Mouse (Mus musculus): Measurements from ENCODE around the gene Isg20. TPM values are rescaled to one million over a fixed set of nuclear protein-coding genes. Genes with fewer than 3 reads are reported as not detected.

Gene Isg20
- total and polyA plus RNA-seq, 3 experiments: 6.9 to 44.2 (median 19.9) TPM

- peak; percentile 69 for DNase-seq (ENCODE audit: extremely low read depth)
- no peaks in the 10 kb centered on the region for H3K79me2 ChIP-seq (replicated peaks; ENCODE audit: control insufficient read depth, extremely low read depth, insufficient read depth, poor library complexity, severe bottlenecking)
- H3K4me2 ChIP-seq (ENCODE audit: insufficient read depth, low read depth, poor library complexity, severe bottlenecking): peak overlapping the region; percentile 70
- peak overlapping the region; percentile 42 to 54 (median 53) for H3K4me3 ChIP-seq (replicated peaks in 1 of 3; ENCODE audit: low read depth in 2 of 3, low read length in 2 of 3, poor library complexity in 1 of 3)
- peak; percentile 41; the same call in 1 of the 2 replicates for TF ChIP-seq MEF2A (IDR thresholded peaks at IDR 0.05; ENCODE audit: borderline replicate concordance, low read depth, low read length)
- no peak for TF ChIP-seq ZC3H11A (IDR thresholded peaks at IDR 0.05; ENCODE audit: low read depth, low read length)
- no peak for TF ChIP-seq CHD1 (IDR thresholded peaks at IDR 0.05; ENCODE audit: low read depth, low read length)
- TF ChIP-seq ZNF384 (IDR thresholded peaks at IDR 0.05; ENCODE audit: low read depth, low read length): no peak
- no peak for TF ChIP-seq NRF1 (IDR thresholded peaks at IDR 0.05; ENCODE audit: low read depth, low read length)
- TF ChIP-seq MYC (IDR thresholded peaks at IDR 0.05; ENCODE audit: low read depth, low read length): no peak
- peak; percentile 66; the same call in 1 of the 2 replicates for TF ChIP-seq SIN3A (IDR thresholded peaks at IDR 0.05; ENCODE audit: low read length)
- peak; percentile 90 for TF ChIP-seq IRF4 (IDR thresholded peaks at IDR 0.05; ENCODE audit: low read depth, low read length)
- TF ChIP-seq POLR2AphosphoS2 (IDR thresholded peaks at IDR 0.05; ENCODE audit: low read depth, low read length): no peak
- peak; percentile 37; the same call in 1 of the 2 replicates for TF ChIP-seq NELFE (IDR thresholded peaks at IDR 0.05; ENCODE audit: low read depth, low read length)
- TF ChIP-seq BHLHE40 (IDR thresholded peaks at IDR 0.05; ENCODE audit: low read depth, low read length): peak; percentile 45
- TF ChIP-seq MXI1 (IDR thresholded peaks at IDR 0.05; ENCODE audit: low read depth, low read length): peak; percentile 24; the same call in 1 of the 2 replicates
- no peak for TF ChIP-seq PAX5 (IDR thresholded peaks at IDR 0.05; ENCODE audit: low read length)
- TF ChIP-seq MAFK (IDR thresholded peaks at IDR 0.05; ENCODE audit: insufficient replicate concordance, low read length): no peak
- TF ChIP-seq SMC3 (IDR thresholded peaks at IDR 0.05; ENCODE audit: low read depth, low read length): no peak
- peak; percentile 51; the same call in 1 of the 2 replicates for TF ChIP-seq ELF1 (IDR thresholded peaks at IDR 0.05; ENCODE audit: low read depth, low read length)
- TF ChIP-seq USF1 (IDR thresholded peaks at IDR 0.05; ENCODE audit: low read depth, low read length): no peak
- TF ChIP-seq E2F4 (IDR thresholded peaks at IDR 0.05; ENCODE audit: insufficient replicate concordance, low read depth, low read length): no peak
- peak; percentile 83 for TF ChIP-seq MAZ (IDR thresholded peaks at IDR 0.05; ENCODE audit: low read depth, low read length)
- no peak for TF ChIP-seq RAD21 (IDR thresholded peaks at IDR 0.05; ENCODE audit: low read depth, low read length)
- no peak for TF ChIP-seq USF2 (conservative IDR thresholded peaks at IDR 0.05; ENCODE audit: low read depth, low read length)
- peak; percentile 56; the same call in 1 of the 2 replicates for TF ChIP-seq TCF12 (IDR thresholded peaks at IDR 0.05; ENCODE audit: low read depth, low read length)
- no peak for TF ChIP-seq HCFC1 (IDR thresholded peaks at IDR 0.05; ENCODE audit: low read depth, low read length)
- 0 out of 2 replicates have a peak, but pooled peaks have one; percentile 13 for TF ChIP-seq JUND (conservative IDR thresholded peaks at IDR 0.05; ENCODE audit: low read depth, low read length)
- TF ChIP-seq KAT2A (IDR thresholded peaks at IDR 0.05; ENCODE audit: insufficient replicate concordance, low read length): no peak
- peak; percentile 67; the same call in 1 of the 2 replicates for TF ChIP-seq EP300 (IDR thresholded peaks at IDR 0.05; ENCODE audit: low read length)
- no peak for TF ChIP-seq GABPA (IDR thresholded peaks at IDR 0.05; ENCODE audit: insufficient replicate concordance, low read depth, low read length)
- no peak for TF ChIP-seq CTCF (conservative IDR thresholded peaks at IDR 0.05 in 1 of 2, IDR thresholded peaks at IDR 0.05 in 1 of 2; ENCODE audit: low read depth in 2 of 2, low read length in 2 of 2)
- no peak for TF ChIP-seq ZKSCAN1 (IDR thresholded peaks at IDR 0.05; ENCODE audit: borderline replicate concordance, low read depth, low read length)
- TF ChIP-seq TBP (conservative IDR thresholded peaks at IDR 0.05; ENCODE audit: low read depth, low read length): no peak
- TF ChIP-seq ZMIZ1 (IDR thresholded peaks at IDR 0.05; ENCODE audit: low read depth, low read length): no peak
- TF ChIP-seq UBTF (IDR thresholded peaks at IDR 0.05; ENCODE audit: low read depth, low read length): no peak
- TF ChIP-seq ETS1 (conservative IDR thresholded peaks at IDR 0.05; ENCODE audit: low read depth, low read length): peak; percentile 73
- TF ChIP-seq JUN (IDR thresholded peaks at IDR 0.05; ENCODE audit: insufficient read depth, low read depth, low read length): peak; percentile 35; the same call in 1 of the 2 replicates
- TF ChIP-seq POLR2A (IDR thresholded peaks at IDR 0.05; ENCODE audit: low read depth, low read length): 0 out of 2 replicates have a peak, but pooled peaks have one; percentile 12
- no peak; the same call in 1 of the 2 replicates for TF ChIP-seq RCOR1 (conservative IDR thresholded peaks at IDR 0.05; ENCODE audit: low read depth, low read length)
- peak; percentile 68; the same call in 1 of the 2 replicates for TF ChIP-seq CHD2 (IDR thresholded peaks at IDR 0.05; ENCODE audit: low read length)
- no peak for TF ChIP-seq MAX (IDR thresholded peaks at IDR 0.05; ENCODE audit: low read length)
- dilution Hi-C loops (cut with MboI; ENCODE audit: extremely low pct_ligation_motif_present, extremely low pct_unique_long_range_greater_than_20kb, low sequenced_read_pairs): no loop called here
- H3K9ac ChIP-seq (ENCODE audit: insufficient read depth, low read depth): peak overlapping the region; percentile 20
- H3K27ac ChIP-seq (ENCODE audit: insufficient read depth, low read depth): peak overlapping the region; percentile 23
- no peaks in the 10 kb centered on the region for H3K27me3 ChIP-seq (replicated peaks)
- H3K36me3 ChIP-seq (replicated peaks in 1 of 2; ENCODE audit: control insufficient read depth in 1 of 2, insufficient read depth in 1 of 2, low read length in 1 of 2): peaks cover 13 to 32% of the 10 kb centered on the region in 2 experiments
- in situ Hi-C loops (cut with MboI; ENCODE audit: low pct_ligation_motif_present, low pct_unique_long_range_greater_than_20kb, low sequenced_read_pairs): loop anchor here (25.0 kb wide), 1 partner anchor 448 kb away; no protein-coding TSS in a partner anchor
- H3K4me1 ChIP-seq (ENCODE audit: control insufficient read depth in 1 of 2, insufficient read depth in 2 of 2): peaks cover 28 to 70% of the 10 kb centered on the region in 2 experiments
- H3K9me3 ChIP-seq (replicated peaks; ENCODE audit: low read length): no peaks in the 10 kb centered on the region
Observed at GRCm38 (mm10) chr7:78913649-78914544, 673 bp downstream of the Isg20 start.

Data from CH12.LX (cell line).